Mouse (Mus musculus): ENCODE measurements at regions not wholly inside any gene's neighbourhood (a gene's known extent, or its start where the extent isn't known, plus 50 kb on each side); places are given as distances from the start of the nearest gene placed in this dataset.
"Not testable (repeated sequence)": the region's sequence is repeated elsewhere in the genome, so short reads cannot be mapped to it uniquely, and the experiment has no call there.

- no peak for DNase-seq
These were observed 530.2 kb upstream of the Auts2 start for GRCm38 (mm10) chr5:133073317-133073716.

- DNase-seq = no peak
These were observed 527.0 kb upstream of the Auts2 start for GRCm38 (mm10) chr5:133070141-133070540.

GRCm38 (mm10) chr5:133062481-133062880 is 519.3 kb upstream of the Auts2 start:
- DNase-seq = no peak

GRCm38 (mm10) chr5:133047456-133047855 is 504.3 kb upstream of the Auts2 start:
- DNase-seq = no peak

GRCm38 (mm10) chr5:133045637-133046036 is 502.5 kb upstream of the Auts2 start:
- DNase-seq = no peak

GRCm38 (mm10) chr5:133027590-133027989 is 484.4 kb upstream of the Auts2 start:
- DNase-seq = no peak

- DNase-seq = no peak
These were observed 482.0 kb upstream of the Auts2 start for GRCm38 (mm10) chr5:133025121-133025520.

GRCm38 (mm10) chr5:133020821-133021220 is 477.7 kb upstream of the Auts2 start:
- peak; percentile 4 for DNase-seq

GRCm38 (mm10) chr5:133020116-133020515 is 477.0 kb upstream of the Auts2 start:
- DNase-seq = no peak

- peak; percentile 29 for DNase-seq
These were observed 467.8 kb upstream of the Auts2 start for GRCm38 (mm10) chr5:133010624-133011575.

- no peak for DNase-seq
These were observed 439.7 kb upstream of the Auts2 start for GRCm38 (mm10) chr5:132982866-132983265.

GRCm38 (mm10) chr5:132979013-132979412 is 435.9 kb upstream of the Auts2 start:
- no peak for DNase-seq

- no peak for DNase-seq
These were observed 432.3 kb upstream of the Auts2 start for GRCm38 (mm10) chr5:132975303-132975932.

- no peak for DNase-seq
These were observed 431.7 kb upstream of the Auts2 start for GRCm38 (mm10) chr5:132974876-132975275.

GRCm38 (mm10) chr5:132971046-132971445 is 427.9 kb upstream of the Auts2 start:
- peak; percentile 9 for DNase-seq

GRCm38 (mm10) chr5:132969376-132969775 is 426.2 kb upstream of the Auts2 start:
- no peak for DNase-seq

- peak; percentile 44 for DNase-seq
These were observed 416.8 kb upstream of the Auts2 start for GRCm38 (mm10) chr5:132959901-132960300.

GRCm38 (mm10) chr5:132956184-132956583 is 413.0 kb upstream of the Auts2 start:
- DNase-seq = peak; percentile 6

GRCm38 (mm10) chr5:132955051-132955450 is 411.9 kb upstream of the Auts2 start:
- DNase-seq = no peak

GRCm38 (mm10) chr5:132933439-132933980 is 390.4 kb upstream of the Auts2 start:
- no peak for DNase-seq

GRCm38 (mm10) chr5:132929955-132930354 is 386.8 kb upstream of the Auts2 start:
- not testable (repeated sequence) for DNase-seq

- peak; percentile 33 for DNase-seq
These were observed 380.2 kb upstream of the Auts2 start for GRCm38 (mm10) chr5:132923365-132923764.

GRCm38 (mm10) chr5:132909056-132909455 is 365.9 kb upstream of the Auts2 start:
- DNase-seq = no peak

GRCm38 (mm10) chr5:132908220-132908619 is 365.1 kb upstream of the Auts2 start:
- DNase-seq = no peak

All from lung, postnatal 10 days (tissue).